Mouse (Mus musculus) heart, adult 9 months (tissue): ENCODE measurements around the gene L1cam.

ENCODE experiments used
- DNase-seq, 2 experiments: peaks; one replicate each; pipeline ENCODE4 v3.0.0; 2022; ENCODE audit warnings: low spot score in 2 of 2

L1cam gene

DNA sequence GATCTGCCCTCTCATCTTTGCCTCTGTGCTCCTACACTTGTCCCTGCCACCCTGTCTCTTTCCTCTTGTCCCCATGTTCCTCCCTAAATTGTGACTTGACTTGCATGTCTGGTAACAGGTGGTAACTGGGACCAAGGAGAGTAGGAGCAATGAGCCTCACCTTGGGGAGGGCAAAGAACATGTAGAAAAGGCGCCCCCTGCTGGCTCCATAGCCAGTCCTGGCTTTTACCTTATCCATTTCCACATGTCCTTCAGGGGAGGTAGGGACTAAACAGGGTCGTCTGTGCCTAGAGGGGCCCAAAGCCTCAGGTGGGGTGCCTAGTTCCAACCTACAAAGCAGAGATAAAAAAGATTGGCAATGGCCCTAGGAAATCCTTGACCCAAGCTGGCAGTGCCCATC lies at the start of gene L1cam:
Gene L1cam (minus strand): TSS at position 387 of the 400 bp plus-strand sequence.
- DNase-seq, result no peak

DNA sequence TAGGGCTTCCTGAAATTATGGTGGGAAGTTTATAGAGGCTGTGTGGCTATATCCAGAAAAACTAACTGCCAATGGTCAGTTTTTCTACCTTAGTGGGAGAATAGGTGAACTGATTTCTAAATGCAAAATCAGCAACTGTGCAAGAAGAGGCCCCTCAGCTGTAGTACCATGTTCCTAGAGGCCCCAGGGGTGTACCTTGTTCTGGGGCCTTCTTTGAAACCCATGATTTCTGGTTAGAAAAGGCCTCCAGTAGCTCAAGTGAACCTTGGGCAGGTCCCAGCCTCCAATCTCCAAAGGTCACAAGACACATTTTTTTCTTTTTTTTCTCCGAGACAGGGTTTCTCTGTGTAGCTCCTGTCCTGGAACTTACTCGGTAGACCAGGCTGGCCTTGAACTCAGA lies 46.4 kb upstream of the L1cam start:
- DNase-seq, result no peak

DNA sequence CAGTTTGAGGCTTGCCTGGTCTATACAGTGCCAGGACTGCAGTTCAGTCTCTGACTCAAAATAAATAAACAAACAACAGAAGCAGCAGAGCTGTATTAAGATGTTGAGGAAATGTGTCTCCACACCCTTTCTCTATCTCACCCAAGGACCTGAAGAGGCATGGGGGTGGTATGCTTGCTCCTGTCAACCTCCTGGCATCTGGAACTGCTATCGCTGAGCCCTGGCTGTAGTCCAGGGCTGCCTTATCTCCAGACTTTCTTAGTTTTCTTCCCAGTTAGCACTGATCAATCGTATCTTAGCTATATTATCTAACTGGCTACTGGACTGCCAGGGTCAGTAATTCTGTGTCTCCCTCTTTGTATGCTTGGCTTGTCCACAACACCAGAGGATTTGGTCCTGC lies 46.0 kb upstream of the L1cam start:
- DNase-seq, result no peak

DNA sequence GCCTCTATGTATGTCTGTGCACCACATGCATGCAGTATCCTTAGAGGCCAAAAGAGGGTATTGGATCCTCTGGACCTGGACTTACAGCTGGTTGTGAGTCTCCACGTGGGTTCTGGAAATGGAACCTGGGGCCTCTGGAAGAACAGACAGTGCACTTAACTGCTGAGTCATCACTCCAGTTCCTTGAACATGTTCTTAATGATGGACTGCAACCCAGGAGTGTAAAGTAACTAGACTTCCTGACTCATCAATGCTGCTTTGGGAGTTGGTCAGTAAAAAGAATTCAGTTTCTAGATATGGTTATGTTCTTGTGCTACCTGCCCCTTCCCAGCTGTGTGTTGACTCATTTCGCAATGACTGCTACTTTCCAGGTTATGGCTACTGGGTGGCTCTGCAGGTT lies 36.0 kb upstream of the L1cam start:
- no peak for DNase-seq

DNA sequence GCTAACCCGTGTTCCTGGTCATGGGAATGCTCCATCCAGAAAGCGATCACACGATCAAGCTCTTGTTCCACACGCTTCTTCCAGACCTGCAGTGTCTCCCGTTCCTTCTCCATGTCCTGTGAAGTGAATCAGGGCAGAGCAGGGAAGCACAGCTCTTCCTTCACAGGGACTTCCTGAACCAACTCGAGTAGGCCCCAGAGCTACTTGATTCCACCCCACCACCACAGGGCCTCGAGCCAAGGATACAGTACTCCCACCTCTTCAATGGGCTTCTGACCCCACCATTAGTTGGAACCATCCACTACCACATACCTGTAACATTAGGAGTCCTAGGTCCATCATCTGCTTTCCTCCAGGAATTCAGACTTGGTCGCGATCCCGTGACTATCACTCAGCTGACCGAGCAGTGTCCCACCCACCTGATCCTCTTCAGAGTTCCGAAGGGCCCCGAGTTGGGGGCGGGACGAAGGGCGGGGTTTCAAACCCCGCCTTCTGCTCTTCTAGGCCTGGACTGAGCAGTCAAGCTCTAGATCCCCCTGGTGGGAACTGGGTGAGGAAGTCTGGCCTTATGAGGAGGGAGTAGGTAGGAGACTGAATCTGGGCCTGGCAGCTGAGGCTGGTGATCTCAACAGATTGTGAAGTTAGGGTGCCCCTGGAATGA lies 34.6 kb upstream of the L1cam start, which contains the start of gene Renbp:
Gene Renbp (minus strand): TSS at position 449 of the 661 bp plus-strand sequence.
- peak; percentile 68 to 77 for DNase-seq

DNA sequence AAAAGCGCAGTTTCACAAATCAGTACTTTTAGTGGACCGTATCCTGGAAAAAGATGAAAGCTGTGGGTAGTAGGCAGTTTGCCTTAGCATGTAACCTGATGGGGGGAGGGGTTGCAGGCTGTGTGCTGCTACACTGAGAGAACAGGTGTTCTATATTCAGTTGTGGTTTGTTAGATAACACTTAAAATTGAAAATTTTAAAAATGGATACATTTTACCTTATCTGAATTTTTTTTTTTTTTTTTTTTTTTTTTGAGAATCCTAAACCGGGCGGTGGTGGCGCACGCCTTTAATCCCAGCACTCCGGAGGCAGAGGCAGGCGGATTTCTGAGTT lies 26.6 kb upstream of the L1cam start:
- no peak for DNase-seq

DNA sequence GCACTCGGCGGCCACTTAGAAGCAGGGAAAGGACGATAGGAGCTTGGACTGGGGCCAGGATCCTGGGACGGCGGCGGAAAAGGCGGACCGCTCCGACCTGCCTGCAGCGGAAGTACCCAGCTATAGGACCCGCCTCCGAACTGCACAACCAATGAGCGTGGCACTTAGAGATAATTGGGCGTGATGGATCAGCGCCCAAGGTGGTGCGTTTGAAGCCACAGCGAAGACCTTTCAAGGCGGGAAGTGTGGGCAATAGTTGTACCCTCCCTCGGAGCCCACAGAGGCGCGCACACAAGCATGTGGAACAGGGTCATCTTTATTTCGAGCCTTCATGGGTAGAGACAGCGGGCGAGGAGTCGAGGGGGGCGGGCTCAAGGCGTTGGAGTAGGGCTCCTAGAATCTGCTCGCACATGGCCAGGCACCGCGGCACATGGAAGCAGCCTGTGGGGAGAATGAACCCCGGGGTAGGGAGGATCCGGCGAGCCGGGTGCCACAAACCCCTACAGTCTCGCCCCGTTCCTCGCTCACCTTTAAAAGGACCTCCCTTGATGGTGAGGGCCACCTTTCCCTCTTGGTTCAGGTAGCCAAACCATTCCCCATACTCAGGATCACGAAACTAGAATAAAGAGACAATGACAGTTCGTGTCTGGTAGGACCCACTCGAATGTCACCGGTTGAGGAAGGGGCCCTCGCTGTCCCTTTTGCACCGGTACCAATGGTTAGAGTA lies 26.1 kb upstream of the L1cam start, which contains the start of the genes Arhgap4 and Naa10:
Gene Arhgap4 (minus strand): TSS at position 48 of the 727 bp plus-strand sequence.
Gene Naa10 (minus strand): TSS at position 122 of the 727 bp plus-strand sequence.
- DNase-seq, result peak; percentile 86 to 89

DNA sequence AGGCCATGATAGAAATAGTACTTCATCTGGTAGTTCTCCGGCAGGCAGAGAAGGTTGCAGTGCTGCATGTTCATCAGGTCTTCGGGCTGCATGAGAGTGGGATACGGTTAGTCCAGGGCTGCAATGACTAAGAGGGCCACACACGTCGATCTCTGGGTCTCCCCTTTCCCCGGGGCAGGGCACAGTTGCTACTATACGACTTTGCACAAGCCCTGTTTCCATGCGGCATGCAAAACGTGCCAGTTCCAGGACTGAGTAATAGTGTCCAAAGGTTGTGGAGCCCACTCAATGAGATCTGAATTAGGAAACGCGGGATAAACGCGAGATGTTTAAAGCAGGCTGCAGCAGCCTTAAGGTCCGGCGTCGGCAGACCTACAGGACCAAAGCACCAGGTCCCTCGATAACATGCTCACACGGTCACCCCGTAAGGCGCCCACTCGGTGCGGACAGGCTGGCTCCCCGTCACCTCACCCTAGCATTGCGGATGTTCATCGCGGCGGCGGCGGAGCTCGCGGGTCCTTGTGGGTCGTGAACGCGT lies 25.4 kb upstream of the L1cam start:
- DNase-seq, result no peak

DNA sequence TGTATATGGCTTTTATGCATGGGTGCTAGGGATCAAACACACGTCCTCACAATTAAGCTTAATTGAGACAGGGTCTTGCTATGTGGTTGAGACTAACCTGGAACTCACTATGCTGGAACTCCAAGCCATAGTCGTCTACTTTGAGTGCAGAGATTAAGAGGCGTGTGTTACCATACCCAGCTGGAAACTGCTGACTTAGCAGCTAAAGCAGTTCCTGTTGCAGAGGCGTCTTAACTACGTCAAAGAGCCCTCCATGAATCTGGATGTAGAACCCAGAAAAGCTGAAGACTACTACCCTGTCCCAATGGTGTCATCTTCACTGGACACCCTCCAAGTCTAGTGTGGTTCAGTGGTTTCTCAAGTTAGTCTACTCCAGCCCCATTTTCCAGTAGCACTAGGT lies 22.7 kb upstream of the L1cam start:
- no peak for DNase-seq

DNA sequence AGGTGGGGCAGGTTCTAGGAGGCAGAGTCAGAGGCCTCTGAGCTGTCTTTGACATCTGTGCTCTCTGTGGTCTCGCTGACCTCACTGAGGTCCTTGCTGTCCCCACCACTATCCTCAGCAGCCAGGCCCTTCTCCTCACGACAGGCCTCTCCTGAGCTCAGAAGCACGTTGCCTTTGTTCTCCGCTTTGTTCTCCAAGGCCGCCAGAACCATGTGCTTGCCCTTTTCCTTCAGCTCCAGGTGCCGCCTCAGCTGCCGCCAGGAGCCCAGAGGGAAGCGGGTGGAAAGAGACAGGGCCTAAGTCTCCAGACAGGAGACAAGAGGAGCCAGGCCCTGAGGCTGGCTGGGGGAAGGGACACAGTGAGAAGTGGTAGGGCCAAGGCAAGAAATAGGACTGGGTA lies 21.0 kb upstream of the L1cam start:
- no peak for DNase-seq

DNA sequence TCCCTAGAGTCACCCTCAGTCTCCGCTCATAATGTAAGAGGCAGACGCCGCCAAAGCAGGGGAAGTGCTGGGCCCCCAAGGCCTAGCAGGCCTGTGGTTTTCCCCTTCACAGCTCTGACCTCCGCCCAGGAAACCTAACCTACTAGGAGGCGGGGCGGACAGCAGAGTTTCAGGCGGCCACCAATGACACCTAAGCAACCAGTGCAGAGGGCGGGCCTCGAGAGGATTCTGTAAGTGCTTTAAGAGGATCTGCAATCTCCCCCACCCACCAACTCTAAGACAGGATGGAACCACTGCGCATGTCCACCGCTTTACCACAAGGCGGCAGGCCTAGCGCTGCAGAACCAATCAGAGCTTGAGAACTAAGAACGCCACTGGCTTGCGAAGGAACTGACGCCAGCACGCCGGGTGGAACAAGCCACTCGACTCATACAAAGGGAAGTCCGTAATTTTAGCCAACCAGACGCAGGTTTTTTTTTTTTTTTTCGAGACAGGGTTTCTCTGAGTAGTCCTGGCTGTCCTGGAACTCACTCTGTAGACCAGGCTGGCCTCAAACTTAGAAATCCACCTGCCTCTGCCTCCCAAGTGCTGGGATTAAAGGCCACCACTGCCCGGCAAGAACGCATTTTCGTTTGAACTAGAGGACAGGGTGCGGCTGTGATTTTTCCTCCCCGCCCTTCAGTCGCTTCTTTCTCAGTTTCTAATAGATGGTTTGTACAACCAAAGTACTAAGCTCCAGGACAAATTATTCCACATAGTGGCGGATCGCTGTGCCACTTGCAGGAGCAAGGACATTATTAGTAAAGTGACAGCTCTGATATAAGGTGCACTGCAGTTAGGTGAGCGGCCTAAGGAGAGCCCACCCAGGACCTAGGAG lies 19.2 kb upstream of the L1cam start:
- DNase-seq, result peak; percentile 89 to 97

DNA sequence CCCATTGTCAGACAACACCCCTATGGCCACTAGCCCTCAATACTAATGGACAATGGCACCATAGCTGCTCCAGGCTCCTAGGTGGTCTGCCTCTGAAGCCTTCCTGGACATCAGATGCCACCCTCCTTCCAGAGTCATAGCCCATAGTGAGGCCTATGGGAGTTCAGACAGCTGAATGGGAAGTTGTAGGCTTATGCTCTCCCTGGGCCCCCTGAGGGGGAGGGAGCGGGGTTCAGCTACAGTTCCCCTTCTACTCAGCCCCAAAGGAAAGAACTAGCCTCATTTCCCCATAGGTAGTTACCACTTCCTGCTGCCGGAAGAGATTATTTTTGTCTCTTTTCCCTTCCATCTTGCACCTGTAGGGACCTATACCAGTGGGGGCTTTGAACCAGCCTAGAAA lies 15.7 kb upstream of the L1cam start:
- peak in 1 of 2 experiments; percentile 12 for DNase-seq

DNA sequence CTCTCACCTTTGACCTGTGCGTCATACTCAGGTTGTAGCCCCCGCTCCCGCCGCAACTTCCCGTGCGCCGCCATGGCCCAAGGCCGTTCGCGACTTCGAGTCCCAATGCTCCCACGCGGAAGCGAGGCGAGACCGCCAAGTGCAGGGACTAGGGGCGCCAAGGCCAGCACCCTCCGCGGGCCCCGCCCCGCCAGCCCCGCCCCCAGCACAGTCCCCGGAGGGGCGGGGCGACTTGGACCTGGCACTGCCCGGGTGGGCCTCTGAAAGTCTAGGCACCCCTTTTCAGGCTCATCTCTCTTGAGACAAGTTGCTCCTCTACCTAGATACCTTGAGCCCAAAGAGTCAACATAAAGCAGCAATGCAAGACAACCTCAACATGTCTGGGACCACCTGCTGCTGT lies 15.3 kb upstream of the L1cam start:
- DNase-seq, result no peak

DNA sequence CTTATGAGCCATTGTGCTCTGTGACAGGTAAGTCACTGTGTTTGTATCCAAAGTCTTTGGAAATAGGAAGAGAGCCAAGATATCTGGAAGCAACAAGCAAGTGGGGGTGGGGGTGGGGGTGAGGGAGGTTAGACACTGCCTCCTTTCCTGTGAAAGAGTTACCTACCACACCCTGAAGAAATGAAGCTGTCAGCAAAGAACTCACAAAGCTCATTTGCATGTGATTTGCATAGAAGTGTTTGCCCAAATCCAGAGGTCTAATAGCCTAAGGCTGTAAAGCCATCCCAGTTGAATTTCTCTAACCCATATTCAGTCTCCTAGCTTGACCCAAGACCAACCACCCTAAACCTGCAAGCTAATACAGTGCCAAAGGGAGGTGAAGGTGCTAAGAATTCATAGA lies 14.5 kb upstream of the L1cam start:
- no peak for DNase-seq

DNA sequence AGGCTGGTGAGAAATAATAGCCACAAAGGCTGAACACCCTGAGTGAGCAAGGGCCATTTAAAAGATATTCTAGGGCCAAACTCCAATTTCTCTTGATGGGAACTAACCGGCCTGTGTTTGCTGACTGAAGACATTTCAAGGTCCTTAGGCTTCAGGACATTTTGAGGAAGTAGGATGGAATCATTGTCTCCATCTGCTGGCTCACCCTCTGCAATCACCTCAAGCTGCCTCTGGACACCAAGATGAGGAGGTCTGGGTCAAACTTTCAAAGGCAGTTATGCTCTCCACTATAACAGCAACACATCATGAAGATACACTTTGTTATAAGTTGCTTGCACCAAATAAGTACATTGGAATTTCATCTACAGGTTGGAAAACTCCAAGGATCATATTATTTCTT lies 14.1 kb upstream of the L1cam start:
- DNase-seq, result no peak

DNA sequence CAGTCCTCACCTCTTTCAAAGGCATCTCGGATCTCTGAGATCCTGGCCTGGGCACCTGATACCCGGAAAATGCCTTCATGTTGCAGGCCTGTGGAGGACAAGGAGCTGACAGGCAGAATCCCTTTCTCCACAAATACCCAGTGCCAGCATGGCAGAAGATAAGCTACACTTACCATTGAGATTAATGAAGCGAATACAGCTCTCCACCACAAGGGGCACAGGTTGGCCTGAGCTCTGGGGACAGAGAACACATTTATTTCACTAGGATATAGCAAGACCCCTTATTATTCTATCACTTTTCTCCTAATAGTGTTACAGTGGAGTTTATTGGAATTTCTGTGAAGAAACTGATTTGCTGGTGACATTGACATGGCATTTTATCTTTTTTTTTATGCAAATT lies 2.1 kb upstream of the L1cam start:
- no peak for DNase-seq

DNA sequence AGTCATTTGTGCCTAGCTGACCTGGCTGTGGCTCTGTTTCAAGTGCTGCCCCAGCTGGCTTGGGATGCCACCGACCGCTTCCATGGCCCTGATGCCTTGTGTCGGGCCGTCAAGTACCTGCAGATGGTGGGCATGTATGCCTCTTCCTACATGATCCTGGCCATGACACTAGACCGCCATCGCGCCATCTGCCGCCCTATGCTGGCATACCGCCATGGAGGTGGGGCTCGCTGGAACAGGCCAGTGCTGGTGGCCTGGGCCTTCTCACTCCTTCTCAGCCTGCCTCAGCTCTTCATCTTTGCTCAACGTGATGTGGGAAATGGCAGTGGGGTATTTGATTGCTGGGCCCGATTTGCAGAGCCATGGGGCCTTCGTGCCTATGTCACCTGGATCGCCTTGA lies 3.1 kb downstream of the L1cam start:
- DNase-seq, result no peak

DNA sequence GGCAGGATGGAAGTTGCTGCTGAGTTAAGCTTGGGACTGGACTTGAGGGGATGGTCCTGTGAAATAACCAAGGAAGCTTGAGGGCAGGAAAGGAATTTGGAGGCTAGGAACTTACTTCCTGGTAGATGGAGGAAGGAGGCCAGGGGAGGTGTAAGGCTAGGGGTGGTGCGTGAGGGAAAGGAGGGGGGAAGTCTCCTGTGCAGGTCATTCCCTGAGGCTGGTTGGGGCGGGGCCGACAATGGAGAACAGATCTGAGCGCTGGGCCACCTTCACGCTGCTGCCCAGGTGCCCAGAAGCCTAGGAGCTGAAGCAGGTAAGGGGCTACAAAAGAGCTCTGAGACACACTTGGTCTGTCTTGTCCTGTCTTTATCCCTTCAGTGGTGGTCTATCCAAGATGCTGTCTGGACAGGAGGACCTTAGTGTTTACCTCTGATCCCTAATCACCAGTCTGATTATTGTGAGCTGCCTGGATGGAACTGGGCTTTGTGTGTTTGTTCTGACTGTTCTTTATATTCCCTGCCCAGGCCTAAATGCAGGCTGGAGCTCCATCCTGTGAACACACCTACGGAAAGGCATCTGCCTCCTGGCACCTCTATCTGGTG lies 4.3 kb downstream of the L1cam start, which contains the start of gene Avpr2:
Gene Avpr2 (plus strand): TSS at position 552 of the 602 bp plus-strand sequence.
- DNase-seq, result no peak

DNA sequence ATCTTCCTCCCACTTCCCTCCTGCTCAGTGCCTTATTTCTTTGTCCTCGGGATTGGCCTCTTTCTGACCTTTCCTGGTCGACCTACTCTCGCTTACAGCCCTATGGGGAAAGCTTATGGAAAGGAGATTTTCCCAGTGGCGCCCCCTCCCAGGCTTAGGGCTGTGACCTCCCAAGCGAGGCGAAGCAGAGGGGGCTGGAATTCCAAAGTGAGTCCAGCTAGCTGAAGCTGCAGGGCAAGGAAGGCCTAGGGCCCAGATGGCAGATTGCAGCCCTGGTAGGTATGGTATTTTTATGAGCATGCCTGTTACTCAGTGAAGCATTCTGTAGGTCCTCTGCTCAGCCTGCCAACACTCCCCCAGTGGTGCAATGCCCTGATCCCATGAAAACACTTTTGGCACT lies 14.4 kb downstream of the L1cam start:
- DNase-seq, result no peak

DNA sequence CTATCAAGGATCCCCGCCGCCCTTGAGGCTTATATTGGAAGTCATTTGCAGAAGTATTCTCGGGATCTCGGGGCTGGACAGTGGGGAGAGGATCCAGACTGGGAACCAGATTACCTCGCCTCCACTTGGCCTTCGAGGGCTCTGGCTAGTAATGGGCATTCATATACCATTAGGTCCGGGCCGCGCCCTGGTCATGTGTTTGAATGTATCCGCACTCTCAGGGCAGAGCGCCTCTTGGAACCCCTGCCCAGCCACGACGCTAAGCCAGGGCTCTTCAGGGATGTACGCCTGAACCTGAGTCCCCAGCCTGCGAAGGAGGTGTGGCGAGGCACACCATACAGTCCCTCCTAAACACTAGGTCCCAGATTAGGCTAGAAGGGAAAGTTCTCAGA lies 14.9 kb downstream of the L1cam start:
- no peak for DNase-seq

DNA sequence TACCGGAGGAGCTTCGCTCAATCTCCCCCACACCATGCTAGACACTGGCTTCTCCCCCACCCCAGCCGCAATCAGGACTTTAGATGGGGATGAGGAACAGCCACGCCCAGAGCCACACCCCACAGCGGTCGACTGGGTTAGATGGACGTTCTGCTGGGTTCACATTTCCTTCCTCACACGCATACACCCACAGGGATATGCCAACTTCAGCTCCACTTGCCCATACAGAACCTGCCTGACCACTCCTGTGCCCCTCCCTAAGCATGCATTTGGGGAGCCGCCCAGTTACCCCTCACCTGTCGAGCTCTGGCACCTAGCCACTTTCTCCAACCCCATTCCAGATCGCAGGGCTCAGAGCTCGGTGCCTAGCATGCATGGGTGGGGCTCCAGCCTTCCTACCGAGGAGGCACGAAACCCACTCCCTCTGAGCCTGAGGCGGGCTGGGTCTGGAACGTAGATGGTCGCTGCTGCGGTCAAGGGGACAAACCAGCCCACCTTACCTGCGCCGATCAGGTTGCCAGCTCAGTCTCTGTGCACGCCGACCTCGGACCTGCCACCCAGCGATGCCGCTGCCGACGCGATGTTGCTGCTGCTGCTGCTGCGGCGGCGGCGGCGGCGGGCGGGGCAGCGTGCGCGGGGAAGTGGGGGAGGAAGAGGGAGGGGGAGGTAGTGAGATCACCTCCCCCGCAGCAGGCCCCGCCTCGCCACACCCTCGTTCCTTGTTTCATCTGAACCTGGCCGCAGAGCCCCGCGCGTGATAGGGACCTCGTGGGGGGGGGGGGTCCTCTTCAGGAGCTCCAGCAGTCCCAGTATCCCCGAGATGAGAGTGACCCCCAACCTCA lies 15.5 kb downstream of the L1cam start:
- DNase-seq, result no peak
